Mouse (Mus musculus) intestine, embryonic 14.5 days (tissue): Measurements from ENCODE around the gene Clec4f. TPM values are rescaled to one million over a fixed set of nuclear protein-coding genes. Genes with fewer than 3 reads are reported as not detected.
"Not testable (repeated sequence)": the region's sequence is repeated elsewhere in the genome, so short reads cannot be mapped to it uniquely, and the experiment has no call there.

Source experiments
- ATAC-seq: fragments of 200-750 bp; cut with Nextera tagmentation; replicated peaks from 2 replicates; pipeline ENCODE4 v1.8.0; 2017; ENCODE audit warnings: low read depth, moderate number of reproducible peaks, moderate TSS enrichment, moderate library complexity; ENCODE audit not compliant: low FRiP score, low TSS enrichment
- DNase-seq: peaks from one replicate; pipeline ENCODE4 v3.0.0-alpha.2; 2018; ENCODE audit warnings: low spot score
- H3K27ac ChIP-seq: fragments of 300-500 bp; sonication (generic); 2 replicates; pipeline ENCODE4 v1.5.1; 2014; ENCODE audit warnings: low read depth, mild to moderate bottlenecking, control low read depth
- H3K27me3 ChIP-seq: fragments of 300-500 bp; sonication (generic); replicated peaks from 2 replicates; pipeline ENCODE4 v1.6.1; 2014; ENCODE audit warnings: low read length, control low read depth; ENCODE audit not compliant: control insufficient read depth, insufficient read depth
- H3K36me3 ChIP-seq: fragments of 300-500 bp; sonication (generic); 2 replicates; pipeline ENCODE4 v1.6.1; 2014; ENCODE audit warnings: low read length, control low read depth; ENCODE audit not compliant: control insufficient read depth, insufficient read depth
- H3K4me1 ChIP-seq: fragments of 300-500 bp; sonication (generic); replicated peaks from 2 replicates; pipeline ENCODE4 v1.6.1; 2014; ENCODE audit warnings: low read length, control low read depth, mixed read lengths; ENCODE audit not compliant: control insufficient read depth, insufficient read depth
- H3K4me2 ChIP-seq: fragments of 300-500 bp; sonication (generic); 2 replicates; pipeline ENCODE4 v1.6.1; 2014; ENCODE audit warnings: low read length
- H3K4me3 ChIP-seq: fragments of 300-500 bp; sonication (generic); 2 replicates; pipeline ENCODE4 v1.5.1; 2014; ENCODE audit warnings: low read depth, low read length, control low read depth, mixed read lengths
- H3K9ac ChIP-seq: fragments of 300-500 bp; sonication (generic); 2 replicates; pipeline ENCODE4 v1.6.1; 2014; ENCODE audit warnings: mild to moderate bottlenecking, low read length
- H3K9me3 ChIP-seq: fragments of 300-500 bp; sonication (generic); 2 replicates; pipeline ENCODE4 v1.6.1; 2016; ENCODE audit warnings: low read length, control low read depth; ENCODE audit not compliant: control insufficient read depth
- WGBS: fragments of 180-500 bp; shearing (Covaris S2); extraction: QIAGEN DNeasy Blood & Tissue Kit; methylation state at CpG from one replicate; pipeline ENCODE4 v1.1.7; 2014; 5-methylcytosine and 5-hydroxymethylcytosine counted together
- polyA plus RNA-seq: library from polyadenylated mRNA; unstranded; fragments of >200 nt; fragmentation: Nextera tagmentation; extraction: Ambion mirVana; gene quantifications from 2 replicates; pipeline ENCODE4 v1.2.1, GENCODE M21; 2014

The Clec4f gene
- polyA plus RNA-seq, 1 experiment from 2014 or later: not detected

GRCm38 (mm10) chr6:83673395-83673794, 17.4 kb upstream of the Clec4f start:
- no peak overlapping the region for H3K9ac ChIP-seq
- WGBS: 6% methylated on average over 4 of the region's 4 CpGs

DNA sequence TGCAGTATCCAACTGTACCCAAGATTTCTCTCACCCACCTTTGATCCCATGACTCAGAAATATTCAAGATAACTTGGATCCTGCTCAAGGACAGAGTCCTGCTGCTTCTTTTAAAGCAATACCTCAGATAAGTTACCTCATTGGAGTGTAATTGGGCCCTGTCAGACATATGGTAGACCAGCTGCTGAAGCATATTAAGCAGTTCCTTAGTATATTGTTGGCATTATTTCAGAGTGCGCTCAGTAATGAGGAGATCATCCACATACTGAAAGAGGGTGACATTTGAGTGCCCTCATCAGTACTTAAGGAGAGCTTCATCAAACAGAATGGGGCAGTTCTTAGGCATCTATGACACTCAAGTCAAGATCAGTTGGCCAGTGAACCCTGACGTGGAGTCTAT, 9.0 kb upstream of the Clec4f start:
- Histone ChIP-seq H3K9ac (no peak overlapping the region), H3K27me3 (no peaks in the 10 kb centered on the region), H3K4me3 (no peak overlapping the region), H3K4me2 (no peak overlapping the region), H3K36me3 (no peaks in the 10 kb centered on the region), H3K27ac (no peak overlapping the region), H3K4me1 (no peaks in the 10 kb centered on the region), H3K9me3 (no peaks in the 10 kb centered on the region)
- DNase-seq (no peak), ATAC-seq (no peak)
- WGBS: 91% methylated on average over 2 of the region's 2 CpGs

More at GRCm38 (mm10) chr6:83673395-83673794, 17.4 kb upstream of the Clec4f start:
- ATAC-seq (peak; percentile 50; the same call in 1 of the 2 replicates), DNase-seq (peak; percentile 88)
- no peak overlapping the region for H3K27ac ChIP-seq
- no peak overlapping the region for H3K4me3 ChIP-seq
- H3K4me1 ChIP-seq: no peaks in the 10 kb centered on the region
- no peaks in the 10 kb centered on the region for H3K36me3 ChIP-seq
- no peaks in the 10 kb centered on the region for H3K9me3 ChIP-seq
- H3K4me2 ChIP-seq: no peak overlapping the region
- H3K27me3 ChIP-seq: no peaks in the 10 kb centered on the region

- Histone ChIP-seq H3K9me3 (no peaks in the 10 kb centered on the region), H3K27me3 (no peaks in the 10 kb centered on the region), H3K27ac (no peak overlapping the region), H3K4me3 (no peak overlapping the region), H3K4me1 (no peaks in the 10 kb centered on the region), H3K9ac (no peak overlapping the region), H3K36me3 (no peaks in the 10 kb centered on the region), H3K4me2 (no peak overlapping the region)
- ATAC-seq (no peak), DNase-seq (no peak)
- WGBS: 81% methylated on average over 4 of the region's 4 CpGs
These were observed 4.8 kb upstream of the Clec4f start for GRCm38 (mm10) chr6:83660821-83661220.

DNA sequence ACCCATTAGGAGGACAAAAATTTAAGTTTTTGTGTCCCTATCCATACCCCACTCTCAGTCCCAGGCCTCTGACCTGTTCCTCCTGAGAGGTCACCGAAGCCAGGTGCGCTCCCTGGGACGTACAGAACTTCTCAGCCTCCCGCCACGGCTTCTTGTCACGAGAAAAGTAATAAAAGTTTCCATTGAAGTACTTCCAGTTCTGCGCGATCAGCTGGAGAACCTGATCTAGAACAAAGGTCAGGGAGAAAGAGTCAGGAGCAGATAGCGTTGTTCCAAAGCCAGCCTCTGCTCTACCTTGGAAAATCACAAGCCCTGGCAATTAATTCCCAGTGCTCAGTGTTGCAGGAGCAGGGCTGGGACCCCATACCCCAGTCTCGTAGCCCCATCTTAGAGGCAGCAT, 9.3 kb downstream of the Clec4f start:
- no peak for ATAC-seq
- H3K4me2 ChIP-seq: no peak overlapping the region

DNA sequence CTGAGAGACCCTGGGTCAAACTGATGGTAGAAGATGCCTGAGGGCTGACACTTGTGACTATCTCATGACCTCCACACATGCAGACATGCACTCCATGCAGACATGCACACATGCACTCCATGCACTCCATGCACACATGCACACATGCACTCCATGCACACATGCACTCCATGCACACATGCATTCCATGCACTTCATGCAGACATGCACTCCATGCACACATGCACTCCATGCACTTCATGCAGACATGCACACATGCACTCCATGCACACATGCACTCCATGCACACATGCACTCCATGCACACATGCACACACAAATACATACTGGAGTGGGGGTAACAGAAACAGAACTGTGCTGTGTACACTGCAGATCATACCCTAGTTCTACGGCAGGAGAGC, 20.7 kb downstream of the Clec4f start:
- no peak overlapping the region for H3K4me2 ChIP-seq
- DNase-seq: no peak
- no peaks in the 10 kb centered on the region for H3K27me3 ChIP-seq
- no peak for ATAC-seq
- 89% methylated on average over 1 of the region's 1 CpGs for WGBS
- H3K27ac ChIP-seq: no peak overlapping the region
- no peak overlapping the region for H3K4me3 ChIP-seq
- H3K36me3 ChIP-seq: no peaks in the 10 kb centered on the region
- H3K9me3 ChIP-seq: no peaks in the 10 kb centered on the region
- H3K4me1 ChIP-seq: no peaks in the 10 kb centered on the region
- H3K9ac ChIP-seq: no peak overlapping the region

More for the DNA sequence above, 9.3 kb downstream of the Clec4f start:
- DNase-seq: no peak
- H3K9ac ChIP-seq: no peak overlapping the region
- H3K4me1 ChIP-seq: no peaks in the 10 kb centered on the region
- no peaks in the 10 kb centered on the region for H3K27me3 ChIP-seq
- WGBS: 76% methylated on average over 10 of the region's 10 CpGs
- no peaks in the 10 kb centered on the region for H3K9me3 ChIP-seq
- H3K4me3 ChIP-seq: no peak overlapping the region
- H3K36me3 ChIP-seq: no peaks in the 10 kb centered on the region
- H3K27ac ChIP-seq: no peak overlapping the region

DNA sequence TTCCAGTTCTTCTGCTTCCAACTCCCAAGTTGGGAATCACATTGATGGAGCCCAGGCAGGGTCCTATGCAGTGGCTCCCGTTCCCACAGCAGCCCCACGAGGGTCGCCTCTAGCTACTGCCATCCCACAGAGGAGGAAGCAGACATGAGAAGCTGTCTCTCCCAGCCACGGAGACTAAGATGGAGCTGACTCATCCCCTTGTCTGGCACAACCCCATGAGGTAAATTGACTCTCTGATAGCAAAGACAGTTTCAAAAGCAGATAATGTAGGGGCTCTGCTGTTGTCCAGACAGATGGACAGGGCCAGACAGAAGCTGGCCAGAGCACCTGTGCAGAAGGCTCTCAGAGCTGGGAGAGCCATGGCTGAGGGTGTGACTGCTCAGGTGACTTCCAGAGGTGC, 21.4 kb downstream of the Clec4f start:
- not testable (repeated sequence) for H3K9ac ChIP-seq, H3K4me2 ChIP-seq, H3K27me3 ChIP-seq, H3K4me3 ChIP-seq, DNase-seq, H3K9me3 ChIP-seq, H3K36me3 ChIP-seq, ATAC-seq, H3K4me1 ChIP-seq, H3K27ac ChIP-seq
- WGBS: 59% methylated on average over 4 of the region's 4 CpGs

DNA sequence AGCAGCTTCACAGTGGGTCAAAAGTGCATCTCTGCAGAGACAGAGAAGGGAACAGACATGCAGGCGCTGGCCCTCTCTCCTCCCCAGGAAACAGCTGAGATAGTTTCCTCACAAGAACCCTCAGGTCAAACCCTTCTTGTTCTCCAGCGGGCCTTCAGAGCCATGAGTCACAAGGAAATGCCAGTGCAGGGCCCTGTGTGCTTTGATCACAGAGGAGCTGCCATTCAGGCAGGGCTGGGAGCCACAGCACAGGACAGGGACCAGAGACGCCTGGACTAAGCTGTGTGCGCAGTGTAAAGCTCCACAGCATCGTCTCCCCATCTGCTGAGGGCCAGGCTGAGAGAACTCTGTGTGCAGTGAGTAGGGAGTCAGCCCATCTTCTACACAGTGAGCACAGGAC, 21.9 kb downstream of the Clec4f start:
- H3K9ac ChIP-seq, DNase-seq, H3K4me1 ChIP-seq, H3K4me2 ChIP-seq, H3K4me3 ChIP-seq, H3K9me3 ChIP-seq, H3K36me3 ChIP-seq, H3K27ac ChIP-seq, H3K27me3 ChIP-seq, ATAC-seq: not testable (repeated sequence)
- 26% methylated on average over 5 of the region's 5 CpGs for WGBS

GRCm38 (mm10) chr6:83631815-83632214, 24.2 kb downstream of the Clec4f start:
- no peak overlapping the region for H3K27ac ChIP-seq
- no peak overlapping the region for H3K9ac ChIP-seq
- no peaks in the 10 kb centered on the region for H3K4me1 ChIP-seq
- H3K4me3 ChIP-seq: no peak overlapping the region
- H3K9me3 ChIP-seq: no peaks in the 10 kb centered on the region
- DNase-seq (no peak), ATAC-seq (no peak)
- no peaks in the 10 kb centered on the region for H3K36me3 ChIP-seq
- H3K27me3 ChIP-seq: no peaks in the 10 kb centered on the region
- WGBS: 75% methylated on average over 4 of the region's 4 CpGs
- H3K4me2 ChIP-seq: no peak overlapping the region

GRCm38 (mm10) chr6:83626781-83627180, 29.2 kb downstream of the Clec4f start:
- Histone ChIP-seq H3K9ac (no peak overlapping the region), H3K4me1 (no peaks in the 10 kb centered on the region), H3K9me3 (no peaks in the 10 kb centered on the region), H3K36me3 (no peaks in the 10 kb centered on the region), H3K27me3 (no peaks in the 10 kb centered on the region), H3K27ac (no peak overlapping the region), H3K4me2 (no peak overlapping the region), H3K4me3 (no peak overlapping the region)
- no peak for DNase-seq
- ATAC-seq: no peak
- 73% methylated on average over 17 of the region's 17 CpGs for WGBS
